17 mouse cellular contexts compared by ENCODE assay signal in genomic region chr17:47787632-47788031, GRCm38 (mm10). TPM values are rescaled to one million over a fixed set of nuclear protein-coding genes. Genes with fewer than 3 reads are reported as not detected.
DNase-seq lines count a peak whose midpoint lies in the region; ATAC-seq and TF ChIP-seq lines count a peak whose summit lies in the region.
"Had no signal": no experiment of that assay in that cellular context is flagged by ENCODE, and none has a peak within 500 bp of the region (broad histone marks: within the 10 kb centered on the region; RNA-seq: fewer than 3 reads in every experiment).

No protein-coding gene starts in this region.

- H3K4me2 ChIP-seq in intestine, embryonic 15.5 days (replicated peaks): no peak overlapping the region
- H3K4me2 ChIP-seq in intestine, postnatal 0 days (replicated peaks; ENCODE audit: low read depth): no peak overlapping the region
- peak overlapping the region; percentile 37; the same call in 1 of the 2 replicates for H3K4me2 ChIP-seq in limb, embryonic 12.5 days
- H3K4me2 ChIP-seq: embryonic facial prominence, embryonic 15.5 days; heart, embryonic 15.5 days; hindbrain, embryonic 12.5 days; liver, embryonic 11.5 days; lung, embryonic 15.5 days had no signal

- H3K9me3 ChIP-seq in intestine, embryonic 15.5 days: no peaks in the 10 kb centered on the region
- H3K9me3 ChIP-seq in intestine, postnatal 0 days (ENCODE audit: control insufficient read depth): no peaks in the 10 kb centered on the region
- H3K9me3 ChIP-seq in embryonic facial prominence, embryonic 10.5 days: no peaks in the 10 kb centered on the region
- H3K9me3 ChIP-seq in limb, embryonic 12.5 days: no peaks in the 10 kb centered on the region
- H3K9me3 ChIP-seq: embryonic facial prominence, embryonic 15.5 days; heart, embryonic 15.5 days; hindbrain, embryonic 12.5 days; lung, embryonic 15.5 days; neural tube, embryonic 12.5 days had no signal

- WGBS in intestine, embryonic 15.5 days: 46% methylated on average over 8 of the region's 8 CpGs
- WGBS in intestine, postnatal 0 days: 63% methylated on average over 8 of the region's 8 CpGs
- 37% methylated on average over 8 of the region's 8 CpGs for WGBS in embryonic facial prominence, embryonic 10.5 days
- 37% methylated on average over 8 of the region's 8 CpGs for WGBS in limb, embryonic 12.5 days

- DNase-seq in ES-CJ7 (ENCODE audit: low read depth, low spot score): peak; percentile 33
- no peak for DNase-seq in embryonic facial prominence, embryonic 10.5 days (ENCODE audit: low spot score)
- no peak for DNase-seq in cerebellum, adult 11-12 months
- DNase-seq in cerebellum, adult 8-10 months: no peak
- DNase-seq: adrenal gland, adult 8-10 months; cerebellum, adult 18-20 months; gastrocnemius, postnatal 10 days; thymus, adult 2 months had no signal

- H3K9ac ChIP-seq in intestine, embryonic 15.5 days: 0 out of 2 replicates have a peak overlapping the region, but pooled peaks have one; percentile 3
- H3K9ac ChIP-seq in intestine, postnatal 0 days (ENCODE audit: low read depth, low read length): no peak overlapping the region; the same call in 1 of the 2 replicates
- no peak overlapping the region; the same call in 1 of the 2 replicates for H3K9ac ChIP-seq in limb, embryonic 12.5 days (replicated peaks)
- H3K9ac ChIP-seq: embryonic facial prominence, embryonic 15.5 days; heart, embryonic 15.5 days; hindbrain, embryonic 12.5 days; lung, embryonic 15.5 days; neural tube, embryonic 12.5 days had no signal

- TF ChIP-seq CTCF in intestine, postnatal 0 days (IDR thresholded peaks at IDR 0.05; ENCODE audit: low read depth): no peak

- H3K4me1 ChIP-seq in intestine, embryonic 15.5 days (replicated peaks): peaks cover 18% of the 10 kb centered on the region
- H3K4me1 ChIP-seq in intestine, postnatal 0 days (replicated peaks; ENCODE audit: control insufficient read depth, insufficient read depth, low read length): no peaks in the 10 kb centered on the region; the same call in 1 of the 2 replicates
- peaks cover 72% of the 10 kb centered on the region for H3K4me1 ChIP-seq in embryonic facial prominence, embryonic 10.5 days
- H3K4me1 ChIP-seq in limb, embryonic 12.5 days (replicated peaks): peaks cover 37% of the 10 kb centered on the region

- no peaks in the 10 kb centered on the region for H3K36me3 ChIP-seq in intestine, embryonic 15.5 days
- H3K36me3 ChIP-seq in intestine, postnatal 0 days (ENCODE audit: control insufficient read depth, insufficient read depth): peaks cover 45% of the 10 kb centered on the region
- no peaks in the 10 kb centered on the region for H3K36me3 ChIP-seq in embryonic facial prominence, embryonic 10.5 days (replicated peaks)
- no peaks in the 10 kb centered on the region for H3K36me3 ChIP-seq in limb, embryonic 12.5 days
- H3K36me3 ChIP-seq: embryonic facial prominence, embryonic 15.5 days; hindbrain, embryonic 12.5 days; lung, embryonic 15.5 days; neural tube, embryonic 12.5 days had no signal

- no peak overlapping the region for H3K4me3 ChIP-seq in intestine, embryonic 15.5 days (replicated peaks)
- H3K4me3 ChIP-seq in intestine, postnatal 0 days (ENCODE audit: low read depth, low read length): no peak overlapping the region
- peak overlapping the region; percentile 30; the same call in 1 of the 2 replicates for H3K4me3 ChIP-seq in embryonic facial prominence, embryonic 10.5 days
- no peak overlapping the region for H3K4me3 ChIP-seq in limb, embryonic 12.5 days (replicated peaks)
- H3K4me3 ChIP-seq: embryonic facial prominence, embryonic 15.5 days; heart, embryonic 15.5 days; hindbrain, embryonic 12.5 days; lung, embryonic 15.5 days; neural tube, embryonic 12.5 days had no signal

- no peaks in the 10 kb centered on the region for H3K27me3 ChIP-seq in intestine, embryonic 15.5 days (replicated peaks)
- H3K27me3 ChIP-seq in intestine, postnatal 0 days (replicated peaks; ENCODE audit: control insufficient read depth, insufficient read depth, low read length): no peaks in the 10 kb centered on the region
- peaks cover 55% of the 10 kb centered on the region for H3K27me3 ChIP-seq in embryonic facial prominence, embryonic 10.5 days (replicated peaks; ENCODE audit: low read depth, poor library complexity, severe bottlenecking)
- peaks cover 47% of the 10 kb centered on the region for H3K27me3 ChIP-seq in limb, embryonic 12.5 days
- H3K27me3 ChIP-seq: embryonic facial prominence, embryonic 15.5 days; heart, embryonic 15.5 days; lung, embryonic 15.5 days had no signal

- no peak for ATAC-seq in intestine, embryonic 15.5 days
- no peak for ATAC-seq in intestine, postnatal 0 days
- ATAC-seq in limb, embryonic 12.5 days (ENCODE audit: insufficient number of reproducible peaks, insufficient read depth, low FRiP score, low TSS enrichment, low read depth): no peak

- no peak overlapping the region for H3K27ac ChIP-seq in intestine, embryonic 15.5 days
- no peak overlapping the region for H3K27ac ChIP-seq in intestine, postnatal 0 days (ENCODE audit: low read depth, low read length)
- peak overlapping the region; percentile 79 for H3K27ac ChIP-seq in embryonic facial prominence, embryonic 10.5 days (replicated peaks)
- H3K27ac ChIP-seq in limb, embryonic 12.5 days: peak overlapping the region; percentile 82
- H3K27ac ChIP-seq: embryonic facial prominence, embryonic 15.5 days; heart, embryonic 15.5 days; hindbrain, embryonic 12.5 days; lung, embryonic 15.5 days; neural tube, embryonic 12.5 days had no signal

RNA-seq across cellular contexts. Expression of gene Mdfi, which starts 46.9 kb away (rescaled TPM):
- polyA plus RNA-seq in intestine, embryonic 15.5 days (2015; fragmentation: Nextera tagmentation; extraction: Ambion mirVana): 8.3 and 9.5 TPM in 2 replicates
- polyA plus RNA-seq in intestine, postnatal 0 days (2015; fragmentation: Nextera tagmentation; extraction: Ambion mirVana): 1.7 and 2.1 TPM in 2 replicates
- 21.0 and 25.1 TPM in 2 replicates for polyA plus RNA-seq in embryonic facial prominence, embryonic 10.5 days (2016; fragmentation: Nextera tagmentation; extraction: Ambion mirVana)
- polyA plus RNA-seq in limb, embryonic 12.5 days (2016; fragmentation: Nextera tagmentation; extraction: Ambion mirVana): 32.1 and 44.7 TPM in 2 replicates

RNA-seq across cellular contexts. Expression of gene Tfeb, which starts 50.8 kb away (rescaled TPM):
- polyA plus RNA-seq in intestine, embryonic 15.5 days (2015; fragmentation: Nextera tagmentation; extraction: Ambion mirVana): 22.4 and 22.8 TPM in 2 replicates
- 30.0 and 34.5 TPM in 2 replicates for polyA plus RNA-seq in intestine, postnatal 0 days (2015; fragmentation: Nextera tagmentation; extraction: Ambion mirVana)
- 2.3 and 2.9 TPM in 2 replicates for polyA plus RNA-seq in embryonic facial prominence, embryonic 10.5 days (2016; fragmentation: Nextera tagmentation; extraction: Ambion mirVana)
- 8.6 and 8.8 TPM in 2 replicates for polyA plus RNA-seq in limb, embryonic 12.5 days (2016; fragmentation: Nextera tagmentation; extraction: Ambion mirVana)

Comparison
In these comparisons a context has a peak if more than half of its experiments do, and no peak if none do; other contexts are left out.
1. H3K27ac ChIP-seq: peak in embryonic facial prominence, embryonic 10.5 days (single experiment) and limb, embryonic 12.5 days (single experiment); none in intestine, embryonic 15.5 days (single experiment) and intestine, postnatal 0 days (single experiment).